Mouse (Mus musculus) embryonic facial prominence, embryonic 14.5 days (tissue): ENCODE measurements around the gene Cope. TPM values are rescaled to one million over a fixed set of nuclear protein-coding genes. Genes with fewer than 3 reads are reported as not detected.
A peak's percentile ranks its signal among the peaks of the same experiment; 100 is the strongest.

Source experiments
- ATAC-seq: fragments of 200-750 bp; cut with Nextera tagmentation; 2 replicates; pipeline ENCODE4 v1.8.0; 2017; ENCODE audit warnings: low read depth, moderate number of reproducible peaks, moderate TSS enrichment
- DNase-seq: peaks from one replicate; pipeline ENCODE4 v3.0.0-alpha.2; 2015; ENCODE audit warnings: low spot score
- H3K27ac ChIP-seq: fragments of 300-500 bp; sonication (generic); replicated peaks from 2 replicates; pipeline ENCODE4 v1.5.1; 2014; ENCODE audit warnings: low read depth, mild to moderate bottlenecking, low read length, moderate library complexity
- H3K27me3 ChIP-seq: fragments of 300-500 bp; sonication (generic); replicated peaks from 2 replicates; pipeline ENCODE4 v1.6.1; 2014; ENCODE audit warnings: low read length; ENCODE audit not compliant: control insufficient read depth, insufficient read depth
- H3K36me3 ChIP-seq: fragments of 300-500 bp; sonication (generic); 2 replicates; pipeline ENCODE4 v1.6.1; 2014; ENCODE audit warnings: low read length, mixed read lengths; ENCODE audit not compliant: control insufficient read depth, insufficient read depth
- H3K4me1 ChIP-seq: fragments of 300-500 bp; sonication (generic); 2 replicates; pipeline ENCODE4 v1.6.1; 2014; ENCODE audit warnings: antibody characterized with exemption, low read length; ENCODE audit not compliant: control insufficient read depth, insufficient read depth
- H3K4me2 ChIP-seq: fragments of 300-500 bp; sonication (generic); 2 replicates; pipeline ENCODE4 v1.6.1; 2014; ENCODE audit warnings: low read depth, mild to moderate bottlenecking, low read length, moderate library complexity, mixed read lengths
- H3K4me3 ChIP-seq: fragments of 300-500 bp; sonication (generic); 2 replicates; pipeline ENCODE4 v1.5.1; 2014; ENCODE audit warnings: low read depth, mild to moderate bottlenecking, low read length
- H3K9ac ChIP-seq: fragments of 300-500 bp; sonication (generic); 2 replicates; pipeline ENCODE4 v1.6.1; 2014; ENCODE audit warnings: low read depth, mild to moderate bottlenecking, low read length, moderate library complexity, mixed read lengths
- H3K9me3 ChIP-seq: fragments of 300-500 bp; sonication (generic); 2 replicates; pipeline ENCODE4 v1.6.1; 2016; ENCODE audit warnings: low read length; ENCODE audit not compliant: control insufficient read depth
- WGBS: fragments of 180-500 bp; shearing (Covaris S2); extraction: QIAGEN DNeasy Blood & Tissue Kit; methylation state at CpG from one replicate; pipeline ENCODE4 v1.1.7; 2014; 5-methylcytosine and 5-hydroxymethylcytosine counted together
- polyA plus RNA-seq: library from polyadenylated mRNA; unstranded; fragments of >200 nt; fragmentation: Nextera tagmentation; extraction: Ambion mirVana; gene quantifications from 2 replicates; pipeline ENCODE4 v1.2.1, GENCODE M21; 2014

The Cope gene
- polyA plus RNA-seq, 1 experiment from 2014 or later: 314 TPM

- no peaks in the 10 kb centered on the region for H3K9me3 ChIP-seq
- H3K4me1 ChIP-seq: no peaks in the 10 kb centered on the region
- H3K4me2 ChIP-seq: no peak overlapping the region
- H3K27me3 ChIP-seq: no peaks in the 10 kb centered on the region
- DNase-seq: peak; percentile 55
- 44% methylated on average over 6 of the region's 6 CpGs for WGBS
- no peak overlapping the region for H3K4me3 ChIP-seq
- H3K27ac ChIP-seq: no peak overlapping the region; the same call in 1 of the 2 replicates
- peaks cover 58% of the 10 kb centered on the region for H3K36me3 ChIP-seq
- H3K9ac ChIP-seq: no peak overlapping the region
- ATAC-seq: peak; percentile 47
Observed at GRCm38 (mm10) chr8:70343696-70344095, 41.4 kb downstream of the Cope start.

GRCm38 (mm10) chr8:70344279-70344678 is 42.0 kb downstream of the Cope start:
- no peak overlapping the region for H3K9ac ChIP-seq
- H3K27me3 ChIP-seq: no peaks in the 10 kb centered on the region
- no peak overlapping the region for H3K4me2 ChIP-seq
- H3K9me3 ChIP-seq: no peaks in the 10 kb centered on the region
- ATAC-seq (no peak), DNase-seq (no peak)
- 89% methylated on average over 2 of the region's 2 CpGs for WGBS
- H3K4me3 ChIP-seq: no peak overlapping the region
- no peaks in the 10 kb centered on the region for H3K4me1 ChIP-seq
- H3K36me3 ChIP-seq: peaks cover 56% of the 10 kb centered on the region
- no peak overlapping the region for H3K27ac ChIP-seq

GRCm38 (mm10) chr8:70347443-70347842 is 45.1 kb downstream of the Cope start:
- 83% methylated on average over 4 of the region's 4 CpGs for WGBS
- H3K4me1 ChIP-seq: peaks cover 21% of the 10 kb centered on the region
- H3K9ac ChIP-seq: no peak overlapping the region
- H3K4me2 ChIP-seq: no peak overlapping the region
- peaks cover 30% of the 10 kb centered on the region for H3K36me3 ChIP-seq
- no peaks in the 10 kb centered on the region for H3K27me3 ChIP-seq
- H3K9me3 ChIP-seq: no peaks in the 10 kb centered on the region
- H3K27ac ChIP-seq: no peak overlapping the region
- DNase-seq (no peak), ATAC-seq (no peak)
- no peak overlapping the region for H3K4me3 ChIP-seq

GRCm38 (mm10) chr8:70347860-70348420 is 45.6 kb downstream of the Cope start:
- peaks cover 25% of the 10 kb centered on the region for H3K36me3 ChIP-seq
- ATAC-seq (no peak), DNase-seq (no peak)

GRCm38 (mm10) chr8:70351035-70351999 is 49.0 kb downstream of the Cope start:
- Histone ChIP-seq H3K9ac (peak overlapping the region; percentile 98), H3K36me3 (peaks cover 16% of the 10 kb centered on the region), H3K4me3 (peak overlapping the region; percentile 100), H3K4me2 (peak overlapping the region; percentile 100), H3K4me1 (peaks cover 26% of the 10 kb centered on the region), H3K27me3 (no peaks in the 10 kb centered on the region), H3K9me3 (no peaks in the 10 kb centered on the region), H3K27ac (peak overlapping the region; percentile 44)
- DNase-seq (peak; percentile 75), ATAC-seq (0 out of 2 replicates have a peak, but pooled peaks have one; percentile 12)
- 36% methylated on average over 15 of the region's 15 CpGs for WGBS

More at GRCm38 (mm10) chr8:70347860-70348420, 45.6 kb downstream of the Cope start:
- H3K9me3 ChIP-seq: no peaks in the 10 kb centered on the region
- H3K4me3 ChIP-seq: no peak overlapping the region
- H3K4me1 ChIP-seq: peaks cover 21% of the 10 kb centered on the region
- no peak overlapping the region for H3K27ac ChIP-seq
- WGBS: 62% methylated on average over 1 of the region's 1 CpGs
- H3K27me3 ChIP-seq: no peaks in the 10 kb centered on the region
- no peak overlapping the region for H3K4me2 ChIP-seq
- H3K9ac ChIP-seq: no peak overlapping the region

GRCm38 (mm10) chr8:70352000-70352384 is 49.7 kb downstream of the Cope start:
- Histone ChIP-seq H3K27ac (no peak overlapping the region), H3K4me2 (peak overlapping the region; percentile 100), H3K9ac (peak overlapping the region; percentile 98), H3K9me3 (no peaks in the 10 kb centered on the region), H3K36me3 (peaks cover 13% of the 10 kb centered on the region), H3K27me3 (no peaks in the 10 kb centered on the region), H3K4me1 (peaks cover 26% of the 10 kb centered on the region), H3K4me3 (peak overlapping the region; percentile 100)
- WGBS: 22% methylated on average over 3 of the region's 3 CpGs
- ATAC-seq (no peak), DNase-seq (no peak)

GRCm38 (mm10) chr8:70352657-70353151 is 50.4 kb downstream of the Cope start:
- Histone ChIP-seq H3K4me1 (peaks cover 26% of the 10 kb centered on the region), H3K36me3 (peaks cover 13% of the 10 kb centered on the region), H3K27me3 (no peaks in the 10 kb centered on the region), H3K9me3 (no peaks in the 10 kb centered on the region), H3K27ac (peak overlapping the region; percentile 86), H3K4me3 (peak overlapping the region; percentile 100), H3K9ac (peak overlapping the region; percentile 98), H3K4me2 (peak overlapping the region; percentile 100)
- DNase-seq (no peak), ATAC-seq (peak; percentile 41)
- under 1% methylated on average over 24 of the region's 64 CpGs for WGBS

- Histone ChIP-seq H3K4me3 (peak within 1 kb of the TSS; percentile 100), H3K27ac (peak within 1 kb of the TSS; percentile 86), H3K9ac (peak within 1 kb of the TSS; percentile 98), H3K9me3 (no peaks in the 10 kb centered on the region), H3K4me1 (peaks cover 26% of the 10 kb centered on the region), H3K4me2 (peak within 1 kb of the TSS; percentile 100), H3K27me3 (no peaks in the 10 kb centered on the region), H3K36me3 (peaks cover 12% of the 10 kb centered on the region)
- peak; percentile 93 for ATAC-seq
- under 1% methylated on average over 23 of the region's 69 CpGs for WGBS
- DNase-seq: peak; percentile 99
Observed at GRCm38 (mm10) chr8:70353194-70353817, 51.0 kb downstream of the Cope start, which contains the start of gene Upf1. TSS of gene Upf1 (minus strand) at chr8:70353278.
